Mouse (Mus musculus): ENCODE results near the gene Jak3.

The Jak3 gene

DNA sequence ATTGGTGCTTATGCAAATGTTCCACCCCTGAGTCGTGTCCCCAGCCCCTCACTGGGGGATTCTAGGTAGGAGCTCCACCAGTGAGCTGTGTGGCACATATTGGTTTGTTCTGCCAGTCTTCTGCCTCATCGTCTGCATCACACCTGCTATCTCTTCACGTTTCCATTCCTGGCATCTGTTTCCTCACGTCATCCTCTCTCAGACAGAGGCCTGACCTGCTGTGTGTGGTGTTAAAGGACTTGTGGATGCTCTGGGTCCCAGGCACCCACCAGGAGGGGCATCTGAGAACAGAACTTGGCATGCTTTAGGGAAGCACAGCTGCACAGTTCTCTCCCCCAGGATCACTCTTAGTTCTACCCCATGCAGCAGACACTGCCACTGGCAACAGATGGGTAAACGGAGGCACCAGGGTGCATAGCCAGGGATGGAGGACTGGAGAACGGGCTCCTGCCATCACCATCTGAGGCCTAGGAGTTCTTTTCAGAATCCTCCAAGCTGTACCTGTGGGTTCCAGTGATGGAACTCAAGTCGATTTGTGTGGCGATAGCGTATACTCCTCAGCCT is 558 bp upstream of the Jak3 start:
- TF ChIP-seq GATA4 (IDR thresholded peaks at IDR 0.05; ENCODE audit: insufficient replicate concordance, low read length): no peak

DNA sequence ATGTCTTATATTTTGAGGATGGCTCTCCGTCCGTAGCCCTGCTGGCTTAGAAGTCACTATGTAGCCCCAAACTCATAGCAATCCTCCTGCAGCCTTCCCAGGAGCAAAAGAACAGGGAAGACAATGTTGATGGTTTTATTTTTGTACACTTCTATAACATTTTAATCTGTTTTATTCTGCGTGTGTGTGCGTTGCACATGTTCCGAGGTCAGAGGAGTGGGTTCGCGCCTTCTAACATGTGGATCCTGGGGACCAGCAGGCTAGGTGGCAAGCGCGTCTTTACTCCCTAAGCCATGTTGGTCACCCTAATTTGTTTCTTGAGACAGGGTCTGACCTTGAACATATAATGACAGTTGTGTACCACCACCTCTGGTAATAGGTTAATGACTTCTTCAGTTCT is 707 bp downstream of the Jak3 start:
- no peak for TF ChIP-seq GATA4 (IDR thresholded peaks at IDR 0.05; ENCODE audit: insufficient replicate concordance, low read length)

DNA sequence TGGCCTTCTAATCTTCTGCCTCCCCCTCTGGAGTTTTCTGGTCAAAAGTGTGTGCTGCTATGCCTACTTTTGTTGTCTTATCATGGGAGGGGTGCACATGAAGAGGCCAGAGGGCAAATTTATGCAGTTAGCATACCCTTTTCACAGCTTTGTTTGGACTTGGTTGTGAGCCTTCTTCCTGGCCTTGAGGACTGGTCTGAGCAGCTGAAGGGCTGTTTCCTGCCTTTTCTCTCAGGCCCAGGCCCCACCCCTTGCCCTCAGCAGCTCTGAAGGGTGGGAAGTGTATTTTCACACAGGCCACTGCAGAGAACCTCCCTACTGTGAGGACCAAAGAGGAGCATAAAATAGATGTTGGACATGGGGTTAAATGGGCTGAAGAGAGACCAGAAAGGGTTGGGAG is 1.5 kb downstream of the Jak3 start:
- no peak for TF ChIP-seq GATA4 (IDR thresholded peaks at IDR 0.05; ENCODE audit: insufficient replicate concordance, low read length)

DNA sequence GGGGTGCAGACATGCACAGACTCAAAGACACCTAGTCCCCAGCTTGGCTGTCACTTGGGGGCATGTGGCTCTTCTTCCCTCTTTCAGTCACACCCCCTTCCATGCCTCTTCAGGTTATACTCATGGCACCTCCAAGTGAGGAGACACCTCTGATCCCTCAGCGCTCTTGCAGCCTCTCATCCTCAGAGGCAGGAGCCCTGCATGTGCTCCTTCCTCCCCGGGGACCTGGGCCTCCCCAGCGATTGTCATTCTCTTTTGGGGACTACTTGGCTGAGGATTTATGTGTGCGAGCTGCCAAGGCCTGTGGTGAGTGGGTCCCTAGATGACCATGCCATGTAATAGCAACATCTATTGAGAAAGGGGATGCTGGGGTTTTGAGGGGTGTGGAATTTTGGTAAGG is 2.1 kb downstream of the Jak3 start:
- no peak for TF ChIP-seq GATA4 (IDR thresholded peaks at IDR 0.05; ENCODE audit: insufficient replicate concordance, low read length)

DNA sequence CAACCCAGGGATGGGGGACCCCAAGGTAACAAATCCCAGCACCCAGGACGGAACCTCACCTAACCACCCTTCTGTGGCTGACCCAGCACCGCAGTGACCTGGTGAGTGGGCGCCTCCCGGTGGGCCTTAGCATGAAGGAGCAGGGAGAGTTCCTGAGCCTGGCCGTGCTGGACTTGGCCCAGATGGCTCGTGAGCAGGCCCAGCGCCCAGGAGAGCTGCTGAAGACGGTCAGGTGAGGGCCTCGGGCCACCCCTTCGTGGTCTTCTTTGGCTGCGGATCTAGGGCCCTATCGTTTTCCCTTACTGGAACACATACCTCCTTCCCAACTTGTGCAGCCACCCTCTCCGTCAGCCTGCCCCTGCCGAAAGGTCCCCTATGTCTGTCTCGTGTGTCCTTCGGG is 3.0 kb downstream of the Jak3 start:
- no peak for TF ChIP-seq GATA4 (IDR thresholded peaks at IDR 0.05; ENCODE audit: insufficient replicate concordance, low read length)

DNA sequence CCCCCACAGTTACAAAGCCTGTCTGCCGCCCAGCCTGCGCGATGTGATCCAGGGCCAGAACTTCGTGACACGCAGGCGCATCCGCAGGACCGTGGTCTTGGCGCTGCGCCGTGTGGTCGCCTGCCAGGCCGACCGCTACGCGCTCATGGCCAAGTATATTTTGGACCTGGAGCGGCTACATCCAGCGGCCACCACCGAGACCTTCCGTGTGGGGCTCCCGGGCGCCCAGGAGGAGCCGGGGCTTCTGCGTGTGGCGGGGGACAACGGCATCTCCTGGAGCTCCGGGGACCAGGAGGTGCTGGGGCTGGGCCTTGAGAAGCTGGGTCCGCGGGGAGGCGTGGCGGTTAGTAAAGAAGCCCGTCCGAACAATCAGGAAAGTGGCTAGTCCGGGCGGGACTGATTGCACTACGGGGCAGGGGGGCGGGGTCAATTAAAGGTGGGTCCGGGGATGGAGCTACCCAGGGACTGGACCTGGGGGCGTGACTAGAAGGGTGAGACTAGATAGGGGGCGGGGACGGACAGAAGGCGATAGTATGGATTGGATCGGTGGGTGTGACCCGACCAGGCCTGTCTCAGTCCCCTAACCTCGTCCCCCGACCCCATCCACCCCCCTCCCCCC is 3.6 kb downstream of the Jak3 start:
- TF ChIP-seq GATA4 (IDR thresholded peaks at IDR 0.05; ENCODE audit: insufficient replicate concordance, low read length): no peak

DNA sequence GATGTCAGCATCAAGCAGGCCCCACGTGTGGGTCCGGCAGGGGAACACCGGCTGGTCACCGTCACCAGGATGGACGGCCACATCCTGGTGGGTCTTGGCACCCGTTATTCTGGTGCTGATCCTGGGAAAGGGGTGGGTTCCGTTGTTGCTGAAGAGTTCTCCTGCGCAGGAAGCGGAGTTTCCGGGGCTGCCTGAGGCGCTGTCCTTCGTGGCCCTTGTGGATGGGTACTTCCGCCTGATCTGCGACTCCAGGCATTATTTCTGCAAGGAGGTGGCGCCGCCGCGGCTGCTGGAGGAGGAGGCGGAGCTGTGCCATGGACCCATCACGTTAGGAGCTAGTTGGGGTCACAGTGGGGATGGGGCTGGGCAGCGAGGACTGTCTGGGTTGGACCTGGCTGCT is 4.4 kb downstream of the Jak3 start:
- TF ChIP-seq GATA4 (IDR thresholded peaks at IDR 0.05; ENCODE audit: insufficient replicate concordance, low read length): peak; percentile 68; the same call in 1 of the 2 replicates

DNA sequence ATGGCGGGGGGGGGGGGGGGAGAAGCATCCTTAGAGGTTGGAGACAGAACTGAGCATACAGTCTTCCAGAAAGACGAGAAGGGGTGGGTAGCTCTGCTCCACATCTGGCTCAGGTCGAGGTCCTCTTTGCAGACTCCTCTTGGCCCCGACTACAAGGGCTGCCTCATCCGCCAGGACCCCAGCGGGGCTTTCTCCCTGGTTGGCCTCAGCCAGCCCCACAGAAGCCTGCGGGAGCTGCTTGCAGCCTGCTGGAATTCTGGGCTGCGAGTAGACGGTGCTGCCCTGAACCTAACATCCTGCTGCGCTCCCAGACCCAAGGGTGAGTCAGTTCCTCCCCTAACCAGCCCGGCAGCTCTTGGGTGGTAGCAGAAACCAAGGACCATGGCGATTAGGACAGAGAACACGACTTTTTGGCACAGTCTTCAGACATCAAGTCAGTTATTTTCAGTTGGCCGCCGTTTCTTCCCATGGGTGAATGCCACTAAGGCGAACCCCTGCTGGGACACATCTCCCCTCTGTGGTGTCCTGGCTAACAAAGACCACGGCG is 5.3 kb downstream of the Jak3 start:
- no peak for TF ChIP-seq GATA4 (IDR thresholded peaks at IDR 0.05; ENCODE audit: insufficient replicate concordance, low read length)

DNA sequence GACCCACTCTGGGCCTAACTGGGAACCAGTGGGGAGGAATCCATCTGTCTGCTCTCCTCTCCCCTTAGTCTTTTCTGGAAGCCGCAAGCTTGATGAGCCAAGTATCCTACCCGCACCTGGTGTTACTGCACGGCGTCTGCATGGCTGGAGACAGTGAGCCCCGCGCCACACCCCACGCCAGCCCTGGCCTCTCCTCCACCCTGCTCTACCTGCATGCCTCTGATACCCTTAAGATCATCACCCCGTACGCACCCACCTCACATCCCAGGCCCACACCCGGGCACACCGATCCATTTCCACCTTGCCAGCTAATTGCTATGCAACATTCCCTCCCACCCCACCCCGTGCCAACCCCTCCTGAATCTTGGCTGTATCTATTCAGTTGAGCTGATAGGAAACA is 6.7 kb downstream of the Jak3 start:
- TF ChIP-seq GATA4 (IDR thresholded peaks at IDR 0.05; ENCODE audit: insufficient replicate concordance, low read length): no peak

DNA sequence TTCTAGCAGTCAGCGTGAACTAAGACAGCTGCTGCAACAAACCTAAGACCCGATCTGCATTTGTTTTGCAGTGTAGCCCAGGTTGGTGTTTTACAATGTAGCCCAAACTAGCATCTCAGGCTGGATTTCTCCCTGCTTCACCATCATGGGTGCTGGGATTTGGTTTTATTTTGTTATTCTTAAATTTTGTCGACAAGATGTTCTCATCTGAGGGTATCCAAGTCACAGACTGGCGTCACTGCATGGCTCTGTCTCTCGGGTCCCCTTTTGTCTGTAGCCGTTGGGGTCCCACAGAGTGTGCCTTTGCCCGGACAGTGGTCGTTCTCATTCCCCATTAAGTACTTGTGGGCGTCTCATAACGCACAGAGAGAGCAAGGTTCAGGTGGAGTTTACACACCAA is 8.6 kb downstream of the Jak3 start:
- no peak for TF ChIP-seq GATA4 (IDR thresholded peaks at IDR 0.05; ENCODE audit: insufficient replicate concordance, low read length)

DNA sequence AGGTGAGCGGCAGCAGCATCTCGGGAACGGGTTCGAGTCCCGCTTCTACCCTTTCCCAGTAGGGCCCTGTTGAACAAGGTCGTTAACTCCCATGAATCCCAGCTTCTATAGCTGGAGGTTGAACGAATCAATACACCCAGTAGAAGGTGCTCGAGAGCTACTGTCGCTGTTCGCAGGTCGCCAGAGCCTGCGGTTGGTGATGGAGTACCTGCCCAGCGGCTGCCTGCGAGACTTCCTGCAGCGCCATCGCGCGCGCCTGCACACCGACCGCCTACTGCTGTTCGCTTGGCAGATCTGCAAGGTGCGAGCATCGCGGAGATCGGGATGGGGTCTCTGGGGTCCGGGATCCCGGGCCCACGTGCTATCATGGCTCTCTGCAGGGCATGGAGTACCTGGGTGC is 9.5 kb downstream of the Jak3 start:
- no peak for TF ChIP-seq GATA4 (IDR thresholded peaks at IDR 0.05; ENCODE audit: insufficient replicate concordance, low read length)

DNA sequence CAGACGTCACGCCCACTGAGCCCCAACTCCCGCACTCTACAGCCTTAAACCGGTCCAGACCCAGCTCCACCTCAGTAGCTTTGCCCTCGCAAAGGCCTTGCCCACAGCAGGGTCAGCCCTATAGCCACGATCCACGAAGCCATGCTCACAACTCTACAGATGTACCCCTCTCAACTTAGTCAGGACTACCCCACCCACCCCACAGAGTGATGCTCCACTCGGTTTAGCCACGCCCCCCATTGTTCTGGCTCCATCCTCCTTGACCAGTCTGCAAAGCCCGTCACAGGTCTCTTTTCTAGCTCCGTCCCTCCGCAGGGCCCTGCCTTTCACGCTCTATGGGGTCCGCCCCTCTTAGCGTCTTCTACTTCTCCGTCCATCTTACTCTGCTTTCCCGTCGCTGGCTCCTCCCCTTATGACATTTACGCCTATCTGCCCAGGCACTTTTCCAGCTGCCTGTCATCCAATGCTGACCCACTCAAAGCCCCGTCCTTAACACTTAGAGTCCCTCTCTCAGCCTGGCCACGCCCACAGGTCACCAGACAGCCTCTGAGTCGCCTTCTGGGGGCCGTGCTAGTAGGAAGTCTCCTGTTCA is 10.1 kb downstream of the Jak3 start:
- TF ChIP-seq GATA4 (IDR thresholded peaks at IDR 0.05; ENCODE audit: insufficient replicate concordance, low read length): no peak

DNA sequence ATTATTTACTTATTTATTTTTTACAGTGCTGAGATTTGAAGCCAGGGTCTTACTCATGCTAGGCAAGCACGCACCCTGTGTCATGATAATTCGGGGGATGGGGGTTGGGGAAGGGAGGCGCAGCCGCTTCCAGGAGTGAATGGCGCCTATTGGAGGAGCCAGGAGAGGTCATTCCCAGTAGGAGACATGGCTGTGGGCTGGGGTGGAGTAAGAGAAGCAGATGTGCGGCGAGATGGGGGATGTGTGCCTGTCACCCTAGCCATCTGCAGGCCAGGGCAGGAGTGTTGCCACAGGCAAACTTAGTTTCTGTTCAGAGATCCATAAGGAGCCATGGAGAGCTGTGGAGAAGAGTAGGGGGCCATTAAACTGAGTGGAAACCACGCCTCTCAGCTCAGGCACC is 11.5 kb downstream of the Jak3 start:
- no peak for TF ChIP-seq GATA4 (IDR thresholded peaks at IDR 0.05; ENCODE audit: insufficient replicate concordance, low read length)

DNA sequence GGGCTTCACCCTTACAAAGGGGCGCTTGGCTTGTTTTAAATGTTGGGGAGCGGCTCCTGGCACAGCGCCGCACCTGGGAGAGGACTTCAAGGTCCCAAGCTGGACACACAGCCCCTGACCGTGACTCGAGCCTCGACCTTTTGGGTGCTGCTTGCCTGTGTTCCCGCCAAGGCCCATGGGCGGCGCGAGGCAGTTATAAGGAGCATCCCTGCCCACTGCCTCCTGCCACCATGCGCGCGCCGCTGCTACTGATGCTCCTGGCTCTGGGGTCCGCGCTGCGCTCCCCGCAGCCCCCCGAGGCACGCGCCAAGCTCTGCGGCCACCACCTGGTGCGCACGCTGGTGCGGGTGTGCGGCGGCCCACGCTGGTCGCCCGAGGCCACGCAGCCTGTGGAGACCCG is 12.9 kb downstream of the Jak3 start, which contains the start of gene Insl3:
Gene Insl3, plus strand, starts transcription at position 187 of the 400 bp plus-strand sequence.
- no peak for TF ChIP-seq GATA4 (IDR thresholded peaks at IDR 0.05; ENCODE audit: insufficient replicate concordance, low read length)

DNA sequence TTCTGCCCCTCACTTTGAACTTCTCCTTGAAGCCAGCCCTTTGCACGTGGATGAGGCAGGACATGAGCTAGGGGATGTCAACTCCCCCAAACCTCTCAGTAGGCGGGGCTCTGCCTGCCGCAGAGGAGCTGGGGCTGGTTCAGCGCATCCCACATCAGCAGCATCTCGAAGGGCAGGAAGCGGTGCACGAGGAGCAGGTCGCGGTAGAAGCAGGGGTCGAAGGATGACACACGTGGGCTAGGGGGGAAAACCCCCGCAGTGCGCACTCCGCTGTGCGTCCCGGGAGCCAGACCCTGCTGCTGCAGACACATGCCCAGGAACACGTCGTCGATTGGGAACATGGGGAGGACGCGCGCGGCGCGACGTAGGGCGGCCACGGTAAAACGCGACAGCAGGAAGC is 16.4 kb downstream of the Jak3 start:
- TF ChIP-seq GATA4 (IDR thresholded peaks at IDR 0.05; ENCODE audit: insufficient replicate concordance, low read length): no peak

Data from liver, adult (tissue).